Mouse (Mus musculus) heart, embryonic 16.5 days (tissue): ENCODE data around the gene Wdhd1. TPM values are rescaled to one million over a fixed set of nuclear protein-coding genes. Genes with fewer than 3 reads are reported as not detected.

Experiments
- ATAC-seq: fragments of 200-750 bp; cut with Nextera tagmentation; replicated peaks from 2 replicates; pipeline ENCODE4 v1.8.0; 2017; ENCODE audit warnings: moderate number of reproducible peaks; ENCODE audit not compliant: insufficient read depth, low FRiP score; ENCODE audit errors: extremely low read depth
- H3K27ac ChIP-seq: fragments of 300-500 bp; sonication (generic); 2 replicates; pipeline ENCODE4 v1.5.1; 2014; ENCODE audit warnings: mild to moderate bottlenecking, low read length, control low read depth, moderate library complexity
- H3K27me3 ChIP-seq: fragments of 300-500 bp; sonication (generic); 2 replicates; pipeline ENCODE4 v1.6.1; 2014; ENCODE audit warnings: low read length, mixed read lengths; ENCODE audit not compliant: control insufficient read depth, insufficient read depth
- H3K36me3 ChIP-seq: fragments of 300-500 bp; sonication (generic); 2 replicates; pipeline ENCODE4 v1.6.1; 2014; ENCODE audit not compliant: control insufficient read depth, insufficient read depth
- H3K4me1 ChIP-seq: fragments of 300-500 bp; sonication (generic); 2 replicates; pipeline ENCODE4 v1.6.1; 2014; ENCODE audit warnings: low read length, mixed read lengths; ENCODE audit not compliant: control insufficient read depth, insufficient read depth
- H3K4me2 ChIP-seq: fragments of 300-500 bp; sonication (generic); 2 replicates; pipeline ENCODE4 v1.6.1; 2014; ENCODE audit warnings: low read depth, mild to moderate bottlenecking, control low read depth, low read length
- H3K4me3 ChIP-seq: fragments of 300-500 bp; sonication (generic); 2 replicates; pipeline ENCODE4 v1.5.1; 2014; ENCODE audit warnings: mild to moderate bottlenecking, control low read depth, low read length
- H3K9ac ChIP-seq: fragments of 300-500 bp; sonication (generic); 2 replicates; pipeline ENCODE4 v1.6.1; 2014; ENCODE audit warnings: low read length, control low read depth
- H3K9me3 ChIP-seq: fragments of 300-500 bp; sonication (generic); replicated peaks from 2 replicates; pipeline ENCODE4 v1.6.1; 2016; ENCODE audit warnings: low read length; ENCODE audit not compliant: control insufficient read depth
- WGBS: fragments of 180-500 bp; shearing (Covaris S2); extraction: QIAGEN DNeasy Blood & Tissue Kit; methylation state at CpG from one replicate; pipeline ENCODE4 v1.1.7; 2014; 5-methylcytosine and 5-hydroxymethylcytosine counted together
- polyA plus RNA-seq: library from polyadenylated mRNA; unstranded; fragments of >200 nt; fragmentation: Nextera tagmentation; extraction: Ambion mirVana; gene quantifications from 2 replicates; pipeline ENCODE4 v1.2.1, GENCODE M21; 2015

Gene Wdhd1
- polyA plus RNA-seq, 1 experiment from 2014 or later, result 14.6 TPM

DNA sequence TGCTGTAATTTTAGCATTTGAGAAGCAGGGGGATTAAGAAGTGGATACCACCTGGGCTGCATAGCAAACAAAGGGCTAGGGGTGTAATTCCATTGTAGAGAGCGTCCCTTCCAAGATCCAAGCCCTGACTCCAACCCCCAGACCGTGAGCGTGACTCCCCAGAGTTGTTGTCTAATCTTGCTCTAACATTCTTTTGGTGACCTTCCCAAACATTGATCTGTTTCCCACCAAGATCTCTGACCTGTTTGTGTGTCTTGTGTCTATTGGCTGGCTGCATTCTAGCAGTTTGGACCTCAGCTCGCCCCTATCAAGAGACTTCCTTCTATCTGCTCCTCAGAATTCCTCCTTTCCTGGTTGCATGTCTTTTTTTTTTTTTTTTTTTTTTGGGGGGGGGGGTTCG, 10.4 kb upstream of the Wdhd1 start:
- Histone ChIP-seq H3K36me3 (peaks cover 6% of the 10 kb centered on the region), H3K27me3 (no peaks in the 10 kb centered on the region), H3K9me3 (no peaks in the 10 kb centered on the region), H3K4me2 (no peak overlapping the region), H3K27ac (no peak overlapping the region), H3K4me3 (no peak overlapping the region), H3K4me1 (peaks cover 5% of the 10 kb centered on the region; the same call in 1 of the 2 replicates), H3K9ac (no peak overlapping the region)
- 83% methylated on average over 5 of the region's 5 CpGs for WGBS
- ATAC-seq, result no peak

DNA sequence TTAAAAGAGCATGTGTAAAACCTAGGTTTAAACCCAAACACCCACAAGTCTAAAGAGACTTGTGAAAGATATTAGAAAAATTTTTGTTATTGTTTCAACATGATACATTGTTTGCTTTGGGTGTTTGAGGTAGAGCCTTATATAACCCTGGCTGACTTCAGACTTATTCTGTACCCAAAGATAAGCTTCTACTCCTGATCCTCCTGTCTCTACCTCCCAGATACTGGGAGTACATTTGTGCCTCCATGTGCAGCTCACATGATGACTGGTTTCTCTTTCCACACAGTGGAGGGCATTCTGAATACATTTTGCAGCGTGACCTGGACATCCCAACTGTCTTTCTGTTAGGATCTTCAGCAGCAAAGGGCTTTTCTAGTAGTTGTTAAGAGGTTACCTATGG, 9.6 kb upstream of the Wdhd1 start:
- WGBS, result 91% methylated on average over 1 of the region's 1 CpGs
- Histone ChIP-seq H3K4me1 (peaks cover 5% of the 10 kb centered on the region; the same call in 1 of the 2 replicates), H3K4me2 (no peak overlapping the region), H3K36me3 (peaks cover 8% of the 10 kb centered on the region), H3K9me3 (no peaks in the 10 kb centered on the region), H3K27ac (no peak overlapping the region), H3K9ac (no peak overlapping the region), H3K27me3 (no peaks in the 10 kb centered on the region), H3K4me3 (no peak overlapping the region)
- ATAC-seq, result no peak

DNA sequence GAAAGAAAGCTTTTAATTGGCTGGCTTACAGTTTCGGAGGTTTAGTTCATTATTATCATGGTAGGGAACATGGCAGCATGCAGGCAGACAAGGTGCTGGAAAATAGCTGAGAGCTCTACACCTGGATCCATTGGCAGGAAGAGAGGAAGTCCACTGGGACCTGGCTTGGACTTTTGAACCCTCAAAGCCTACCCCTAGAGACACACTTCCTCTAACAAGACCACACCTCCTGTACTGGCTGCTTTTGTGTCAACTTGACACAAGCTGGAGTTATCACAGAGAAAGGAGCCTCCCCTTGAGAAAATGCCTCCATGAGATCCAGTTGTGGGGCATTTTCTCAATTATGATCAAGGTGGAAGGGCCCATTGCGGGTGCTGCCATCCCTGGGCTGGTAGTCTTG, 8.6 kb upstream of the Wdhd1 start:
- Histone ChIP-seq H3K36me3 (peaks cover 7% of the 10 kb centered on the region), H3K4me3 (no peak overlapping the region), H3K27me3 (no peaks in the 10 kb centered on the region), H3K4me2 (no peak overlapping the region), H3K4me1 (peaks cover 5% of the 10 kb centered on the region; the same call in 1 of the 2 replicates), H3K9ac (no peak overlapping the region), H3K9me3 (no peaks in the 10 kb centered on the region), H3K27ac (no peak overlapping the region)
- no peak for ATAC-seq
- 89% methylated on average over 2 of the region's 2 CpGs for WGBS

GRCm38 (mm10) chr14:47283568-47283967, 6.9 kb upstream of the Wdhd1 start:
- H3K9ac ChIP-seq, result no peak overlapping the region
- H3K9me3 ChIP-seq, result no peaks in the 10 kb centered on the region

DNA sequence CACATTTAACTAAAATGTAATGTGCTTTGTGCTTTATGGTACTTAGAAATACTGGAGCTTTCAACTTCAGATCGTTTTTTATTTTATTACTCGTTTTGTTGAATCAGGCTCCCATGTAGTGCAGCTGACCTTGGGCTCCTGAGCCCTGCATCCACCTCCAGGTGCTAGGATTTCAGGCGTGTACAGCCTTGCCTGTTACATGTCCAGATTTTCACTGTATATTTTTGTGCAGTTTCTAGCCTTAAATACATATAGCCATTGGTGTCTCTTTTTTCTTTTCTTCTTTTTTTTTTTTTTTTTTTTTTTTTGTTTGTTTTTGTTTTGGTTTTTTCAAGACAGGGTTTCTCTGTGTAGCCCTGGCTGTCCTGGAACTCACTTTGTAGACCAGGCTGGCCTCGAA, 4.9 kb upstream of the Wdhd1 start:
- ATAC-seq, result no peak

More at GRCm38 (mm10) chr14:47283568-47283967, 6.9 kb upstream of the Wdhd1 start:
- H3K36me3 ChIP-seq, result 0 out of 2 replicates have a peak, but pooled peaks cover 3% of the 10 kb centered on the region
- no peak overlapping the region for H3K27ac ChIP-seq
- ATAC-seq, result no peak
- 59% methylated on average over 7 of the region's 7 CpGs for WGBS
- H3K27me3 ChIP-seq, result no peaks in the 10 kb centered on the region
- H3K4me2 ChIP-seq, result no peak overlapping the region
- H3K4me1 ChIP-seq, result peaks cover 5% of the 10 kb centered on the region; the same call in 1 of the 2 replicates
- H3K4me3 ChIP-seq, result no peak overlapping the region

GRCm38 (mm10) chr14:47279058-47279457, 2.4 kb upstream of the Wdhd1 start:
- H3K27me3 ChIP-seq, result no peaks in the 10 kb centered on the region
- H3K9ac ChIP-seq, result no peak overlapping the region
- no peaks in the 10 kb centered on the region for H3K9me3 ChIP-seq
- no peak overlapping the region for H3K4me2 ChIP-seq
- ATAC-seq, result no peak
- 82% methylated on average over 2 of the region's 2 CpGs for WGBS
- H3K4me1 ChIP-seq, result peaks cover 16% of the 10 kb centered on the region
- H3K27ac ChIP-seq, result no peak overlapping the region
- no peak overlapping the region for H3K4me3 ChIP-seq
- 0 out of 2 replicates have a peak, but pooled peaks cover 3% of the 10 kb centered on the region for H3K36me3 ChIP-seq

More for the DNA sequence above, 4.9 kb upstream of the Wdhd1 start:
- Histone ChIP-seq H3K4me3 (no peak overlapping the region), H3K4me2 (no peak overlapping the region), H3K9me3 (no peaks in the 10 kb centered on the region), H3K4me1 (peaks cover 10% of the 10 kb centered on the region), H3K27ac (no peak overlapping the region), H3K36me3 (0 out of 2 replicates have a peak, but pooled peaks cover 3% of the 10 kb centered on the region), H3K27me3 (no peaks in the 10 kb centered on the region), H3K9ac (no peak overlapping the region)
- WGBS, result 91% methylated on average over 4 of the region's 4 CpGs

DNA sequence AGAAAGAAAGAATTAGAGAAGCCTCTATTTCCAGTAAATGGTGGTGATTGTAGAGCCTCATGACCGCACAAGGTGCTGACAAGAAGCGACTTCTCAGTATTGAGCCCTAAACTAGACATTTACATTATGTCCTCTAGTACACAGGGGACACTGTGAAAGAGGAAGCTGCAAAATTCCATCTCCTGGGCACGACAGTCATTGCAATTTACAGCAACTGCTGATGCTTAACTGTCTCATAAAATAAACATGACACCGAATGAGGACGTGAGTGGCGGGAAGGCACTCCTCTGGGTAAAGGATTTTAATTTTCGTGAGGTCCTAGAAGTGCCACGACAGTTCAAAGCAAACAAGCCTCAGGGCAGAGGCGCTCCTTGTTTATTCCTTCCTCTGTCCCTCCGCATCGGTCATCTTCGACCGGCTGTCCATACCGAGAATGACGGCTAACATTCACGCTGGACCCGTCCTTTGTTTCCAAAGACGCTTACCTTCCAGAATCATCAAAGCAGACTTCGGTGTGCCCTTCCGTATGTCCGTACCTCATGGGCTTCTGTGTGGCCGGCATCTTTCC, 537 bp downstream of the Wdhd1 start:
- Histone ChIP-seq H3K4me3 (peak overlapping the region; percentile 96), H3K27me3 (no peaks in the 10 kb centered on the region), H3K4me2 (peak overlapping the region; percentile 77), H3K9ac (peak overlapping the region; percentile 96), H3K9me3 (no peaks in the 10 kb centered on the region), H3K4me1 (peaks cover 11% of the 10 kb centered on the region), H3K27ac (peak overlapping the region; percentile 97), H3K36me3 (peaks cover 5% of the 10 kb centered on the region; the same call in 1 of the 2 replicates)
- 0 out of 2 replicates have a peak, but pooled peaks have one; percentile 2 for ATAC-seq
- 1% methylated on average over 22 of the region's 22 CpGs for WGBS

DNA sequence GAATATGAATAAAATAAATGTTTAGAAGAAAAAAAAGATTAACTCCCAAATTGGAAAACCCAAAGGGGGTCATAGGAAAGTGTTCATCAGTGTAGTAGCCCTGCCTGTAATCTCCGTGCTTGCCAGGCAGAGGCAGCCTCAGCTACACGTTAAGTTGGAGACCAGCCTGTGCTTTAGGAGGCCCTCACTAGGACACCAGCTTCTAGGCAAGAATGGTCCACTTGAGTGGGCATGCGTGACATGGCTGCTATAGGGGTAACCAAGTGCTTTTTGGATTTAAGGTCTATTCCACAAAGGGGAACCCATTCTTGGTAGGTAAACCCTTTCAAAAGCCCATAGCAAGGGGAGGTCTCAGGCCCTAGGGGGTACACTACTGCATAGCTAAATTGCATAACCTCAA, 1.2 kb downstream of the Wdhd1 start:
- Histone ChIP-seq H3K27ac (no peak overlapping the region), H3K4me1 (peaks cover 11% of the 10 kb centered on the region), H3K9me3 (no peaks in the 10 kb centered on the region), H3K36me3 (peaks cover 8% of the 10 kb centered on the region; the same call in 1 of the 2 replicates), H3K27me3 (no peaks in the 10 kb centered on the region), H3K4me2 (peak overlapping the region; percentile 77), H3K9ac (peak overlapping the region; percentile 96), H3K4me3 (peak overlapping the region; percentile 96)
- 24% methylated on average over 3 of the region's 3 CpGs for WGBS
- ATAC-seq, result no peak

GRCm38 (mm10) chr14:47273751-47274150, 2.9 kb downstream of the Wdhd1 start:
- no peak overlapping the region for H3K4me2 ChIP-seq
- WGBS, result 83% methylated on average over 3 of the region's 3 CpGs
- H3K27ac ChIP-seq, result no peak overlapping the region

More at GRCm38 (mm10) chr14:47273751-47274150, 2.9 kb downstream of the Wdhd1 start:
- no peaks in the 10 kb centered on the region for H3K9me3 ChIP-seq
- H3K27me3 ChIP-seq, result no peaks in the 10 kb centered on the region
- H3K4me1 ChIP-seq, result peaks cover 11% of the 10 kb centered on the region
- H3K4me3 ChIP-seq, result no peak overlapping the region
- no peak overlapping the region for H3K9ac ChIP-seq
- peaks cover 19% of the 10 kb centered on the region for H3K36me3 ChIP-seq
- ATAC-seq, result no peak
